Mouse (Mus musculus) cerebellum, adult 2 months (tissue): ENCODE measurements at regions not wholly inside any gene's neighbourhood (a gene's known extent, or its start where the extent isn't known, plus 50 kb on each side); places are given as distances from the start of the nearest gene placed in this dataset.

Experiments used
- CTCF ChIP-seq: fragments of 200-500 bp; IDR thresholded peaks from 2 replicates; pipeline ENCODE4 v1.5.1; 2011; ENCODE audit warnings: low read depth, mild to moderate bottlenecking, control low read depth, low read length, moderate library complexity, borderline replicate concordance; ENCODE audit not compliant: insufficient read depth
- POLR2A ChIP-seq: fragments of 200-500 bp; IDR thresholded peaks from 2 replicates; pipeline ENCODE4 v1.6.1; 2011; ENCODE audit warnings: low read length, control low read depth, borderline replicate concordance; ENCODE audit not compliant: insufficient read depth

- TF ChIP-seq POLR2A (no peak), CTCF (no peak)
These were observed 347.8 kb downstream of the Phf14 start for GRCm38 (mm10) chr6:12255434-12255833.
